Comparison of ENCODE assay signal across 11 mouse cellular contexts in the genomic region with DNA sequence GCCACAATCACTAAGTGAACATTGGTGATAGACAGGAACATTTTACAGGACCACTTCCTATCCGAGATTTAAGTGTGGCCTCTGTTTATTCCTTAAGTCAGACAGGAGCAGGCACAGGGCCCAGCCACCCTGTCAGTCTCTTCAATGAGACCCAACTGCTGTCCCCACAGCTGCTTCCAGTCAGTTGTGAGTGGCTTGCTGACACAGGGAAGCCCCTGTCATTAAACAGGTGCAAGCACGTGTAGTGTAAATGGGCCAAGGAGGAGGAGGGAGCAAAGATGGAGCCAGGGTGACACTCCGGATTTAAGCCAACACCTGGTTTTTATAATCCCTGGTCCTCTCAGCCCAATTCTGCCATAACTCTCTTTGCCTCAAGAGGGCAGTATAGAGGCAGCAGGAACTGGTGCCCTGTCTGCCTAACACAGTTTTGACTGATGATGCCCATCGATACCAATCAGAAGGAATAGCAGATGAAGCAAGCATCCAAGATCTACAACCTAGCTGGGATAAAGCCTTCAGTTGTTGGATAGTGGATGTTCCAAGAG. TPM values are rescaled to one million over a fixed set of nuclear protein-coding genes. Genes with fewer than 3 reads are reported as not detected.
DNase-seq lines count a peak whose midpoint lies in the region; ATAC-seq and TF ChIP-seq lines count a peak whose summit lies in the region.
"Had no signal": no experiment of that assay in that cellular context is flagged by ENCODE, and none has a peak within 500 bp of the region (broad histone marks: within the 10 kb centered on the region; RNA-seq: fewer than 3 reads in every experiment).

No protein-coding gene starts in this region.

- no peaks in the 10 kb centered on the region for H3K79me2 ChIP-seq in heart, adult 2 months (replicated peaks; ENCODE audit: control insufficient read depth, insufficient read depth, low read length)

- no peaks in the 10 kb centered on the region for H3K36me3 ChIP-seq in heart, adult 2 months (ENCODE audit: control insufficient read depth, insufficient read depth, low read length)
- no peaks in the 10 kb centered on the region for H3K36me3 ChIP-seq in spleen, adult 2 months (ENCODE audit: control insufficient read depth, insufficient read depth, low read length)

- TF ChIP-seq POLR2A in heart, adult 2 months (IDR thresholded peaks at IDR 0.05; ENCODE audit: insufficient read depth, low read depth, low read length), result no peak
- no peak for TF ChIP-seq POLR2A in spleen, adult 2 months (IDR thresholded peaks at IDR 0.05; ENCODE audit: low read depth, low read length)

- H3K27ac ChIP-seq in heart, adult 2 months, result no peak overlapping the region
- H3K27ac ChIP-seq in spleen, adult 2 months (ENCODE audit: insufficient read depth, low read length), result no peak overlapping the region
- H3K27ac ChIP-seq: heart, embryonic 15.5 days had no signal

- no peak for TF ChIP-seq EP300 in heart, adult 2 months (IDR thresholded peaks at IDR 0.05; ENCODE audit: insufficient read depth, low read depth, low read length)

- 24% methylated on average over 4 of the region's 4 CpGs for WGBS in heart, adult 2 months
- 22% methylated on average over 4 of the region's 4 CpGs for WGBS in spleen, adult 2 months

- H3K4me1 ChIP-seq in heart, adult 2 months (ENCODE audit: control insufficient read depth, insufficient read depth, low read length), result peaks cover 2% of the 10 kb centered on the region; the same call in 1 of the 2 replicates
- no peaks in the 10 kb centered on the region for H3K4me1 ChIP-seq in spleen, adult 2 months (ENCODE audit: control insufficient read depth, insufficient read depth, insufficient read length)

- intact Hi-C loops in heart, adult 2 months (cut with DNase I), result loop anchor here (5.0 to 10.0 kb wide), 2 partner anchors 45 to 348 kb away; partner anchors contain the start of genes 2900026A02Rik and Tmem211

- no peaks in the 10 kb centered on the region for H3K27me3 ChIP-seq in heart, adult 2 months (ENCODE audit: control insufficient read depth, insufficient read depth, low read length)
- H3K27me3 ChIP-seq in spleen, adult 2 months (ENCODE audit: control insufficient read depth, insufficient read depth, low read length), result no peaks in the 10 kb centered on the region
- H3K27me3 ChIP-seq: heart, embryonic 15.5 days had no signal

- peak; percentile 55; the same call in 1 of the 2 replicates for ATAC-seq in megakaryocyte, adult 5-6 weeks (ENCODE audit: poor library complexity, severe bottlenecking)
- ATAC-seq: Patski had no signal

- H3K9ac ChIP-seq in heart, adult 2 months (ENCODE audit: low read depth, low read length), result no peak overlapping the region
- H3K9ac ChIP-seq: heart, embryonic 15.5 days had no signal

- no peak for DNase-seq in heart, adult 2 months
- no peak for DNase-seq in heart, adult 9 months (ENCODE audit: low spot score in 2 of 2)
- DNase-seq in spleen, adult 2 months (ENCODE audit: low read depth in 1 of 2, low spot score in 2 of 2), result peak in 1 of 2 experiments; percentile 10
- DNase-seq in spleen, adult 12 weeks (ENCODE audit: low spot score), result no peak
- peak; percentile 60 to 77 for DNase-seq in cerebellum, postnatal 25 days
- peak; percentile 31 to 65 for DNase-seq in kidney, postnatal 25 days
- no peak for DNase-seq in T-cell, adult 2 months (ENCODE audit: low spot score)

- TF ChIP-seq CTCF in heart, adult 2 months (IDR thresholded peaks at IDR 0.05), result peak; percentile 93
- peak; percentile 30; the same call in 1 of the 2 replicates for TF ChIP-seq CTCF in spleen, adult 2 months (IDR thresholded peaks at IDR 0.05; ENCODE audit: extremely low read depth, insufficient read depth, insufficient read length, insufficient replicate concordance)

- no peak overlapping the region for H3K4me3 ChIP-seq in heart, adult 2 months
- no peak overlapping the region for H3K4me3 ChIP-seq in spleen, adult 2 months (ENCODE audit: extremely low read depth, insufficient read depth, insufficient read length)
- H3K4me3 ChIP-seq: heart, embryonic 15.5 days; myocyte had no signal

RNA-seq across cellular contexts. Expression of gene Myo18b, which starts 19.2 kb away (rescaled TPM):
- total RNA-seq in heart, adult 2 months (2021), result 100 to 1,000 TPM; 198 to 235 TPM
- polyA plus RNA-seq in heart, adult 2 months (2012; rRNA removed), result 74.3 and 111 TPM in 2 replicates
- polyA plus RNA-seq in spleen, adult 2 months (2012; rRNA removed), result 0.74 and 0.88 TPM in 2 replicates
- 0.29 and 0.39 TPM in 2 replicates for total RNA-seq in megakaryocyte, adult 5-6 weeks (2015)
- 0.12 and 0.22 TPM in 2 replicates for total RNA-seq in megakaryocyte, adult 5-6 weeks (2017)
- polyA plus RNA-seq: Patski had no signal

Comparison
In these comparisons a context has a peak if more than half of its experiments do, and no peak if none do; other contexts are left out.
1. DNase-seq: peak in cerebellum, postnatal 25 days (2 of 2) and kidney, postnatal 25 days (2 of 2); none in heart, adult 2 months (0 of 2), heart, adult 9 months (0 of 2), spleen, adult 12 weeks (single experiment) and T-cell, adult 2 months (single experiment).
2. RNA of gene Myo18b, which starts 19.2 kb away (total RNA-seq): 198 to 235 TPM in heart, adult 2 months; 0.12 to 0.39 TPM in megakaryocyte, adult 5-6 weeks; every median in the first group is over 100 times any median in the second.